Mouse (Mus musculus): Measurements from ENCODE around the gene Tm2d3.

- TF ChIP-seq POLR2A (IDR thresholded peaks at IDR 0.05; ENCODE audit: borderline replicate concordance, extremely low read depth, insufficient read depth, insufficient read length, poor library complexity, severe bottlenecking) (no peak), CTCF (IDR thresholded peaks at IDR 0.05; ENCODE audit: borderline replicate concordance, extremely low read depth, insufficient read depth, insufficient read length) (no peak)
Measured at GRCm38 (mm10) chr7:65663886-65664285, 27.1 kb upstream of the Tm2d3 start.

All from brain, embryonic 14.5 days (tissue).